Mouse (Mus musculus): ENCODE results near the gene Pcyt2.

Gene Pcyt2

DNA sequence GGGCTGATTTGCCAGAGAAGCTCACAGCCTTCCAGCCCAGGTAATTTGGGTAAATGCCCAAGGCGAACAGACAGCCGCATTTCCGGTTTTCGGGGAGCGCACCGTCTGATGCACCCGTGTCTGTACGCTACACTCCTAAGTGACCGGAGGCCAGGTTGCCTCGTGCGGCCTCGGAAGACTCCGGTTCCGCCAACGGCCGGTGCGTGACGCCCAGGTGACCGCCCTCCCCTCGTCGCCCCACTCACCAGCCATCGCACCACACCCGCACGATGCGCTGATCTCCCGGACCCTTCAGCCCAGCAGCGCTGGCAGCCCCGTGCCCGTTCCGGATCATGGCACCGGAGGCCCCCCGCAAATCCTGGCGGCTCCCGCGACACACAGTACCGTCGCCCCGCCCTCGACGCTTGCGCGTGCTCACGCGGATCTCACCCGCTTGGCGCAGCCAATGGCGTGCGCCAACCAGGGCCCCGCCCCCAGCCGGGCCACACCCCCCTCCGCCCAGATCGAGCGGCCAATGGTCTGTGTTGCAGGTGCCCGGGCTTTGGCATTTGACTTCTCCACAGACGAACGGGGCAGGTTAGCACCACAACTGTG lies at the start of gene Pcyt2:
Pcyt2 (minus strand) TSS at position 418 of the 594 bp plus-strand sequence.
- peak; percentile 95 to 98 for DNase-seq

DNA sequence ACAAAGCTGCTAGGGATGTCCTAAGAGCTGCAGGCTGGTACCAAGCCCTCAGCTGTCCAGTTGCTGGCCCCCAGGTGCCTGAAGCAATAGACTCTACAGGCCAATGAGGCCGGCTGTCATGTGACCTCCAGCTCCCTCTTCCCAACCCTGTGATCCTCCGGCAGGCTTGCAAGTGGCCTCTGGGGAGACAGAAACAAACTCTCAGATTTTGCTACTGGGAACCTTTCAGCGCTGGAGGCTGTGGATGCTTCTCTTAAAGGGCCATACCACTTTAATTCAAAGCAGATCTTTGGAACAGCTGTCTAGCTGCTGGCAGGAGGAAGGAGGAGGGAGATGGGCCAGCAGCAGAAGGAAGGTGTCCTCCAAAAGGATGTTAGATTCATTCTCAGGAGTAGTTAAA lies 48.9 kb upstream of the Pcyt2 start:
- DNase-seq = no peak

DNA sequence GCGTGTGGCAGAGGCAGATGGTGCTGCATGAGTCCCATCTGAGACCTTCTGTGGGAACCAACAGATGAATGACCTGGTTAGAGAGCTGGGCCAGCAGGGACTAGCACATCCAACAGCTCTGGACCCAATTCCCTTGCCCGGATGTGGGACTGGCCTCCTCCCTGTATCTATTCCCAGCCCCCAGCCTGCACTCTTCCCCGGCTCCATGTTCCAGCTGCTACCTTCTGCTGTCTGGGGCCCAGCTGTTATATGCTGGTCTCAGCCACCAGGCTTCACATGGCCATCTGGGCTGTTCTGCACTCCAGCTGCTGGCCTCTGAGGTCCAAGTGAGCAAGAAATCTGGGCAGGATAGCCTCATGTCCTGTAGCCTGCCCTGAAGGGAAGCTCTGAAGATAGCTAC lies 47.7 kb upstream of the Pcyt2 start:
- DNase-seq = no peak

DNA sequence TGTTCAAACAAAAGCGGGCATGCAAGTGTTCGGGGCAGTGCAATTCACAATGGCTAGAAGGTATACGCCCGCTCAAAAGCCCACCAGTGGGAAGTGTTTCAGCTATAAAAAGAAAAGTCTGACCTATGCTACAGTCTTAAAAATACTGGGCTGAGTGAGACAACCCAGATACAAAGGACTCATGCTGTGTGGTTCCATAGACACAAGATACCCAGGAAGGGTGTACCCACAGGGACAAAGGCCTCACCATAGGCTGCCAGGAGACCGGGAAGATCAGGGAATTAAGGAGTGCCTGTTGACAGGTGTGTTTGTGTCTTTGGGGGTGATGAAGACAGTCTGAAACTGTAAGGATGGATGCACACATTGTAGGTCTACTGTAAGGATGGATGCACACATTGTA lies 46.0 kb upstream of the Pcyt2 start:
- no peak for DNase-seq

GRCm38 (mm10) chr11:120662759-120663158 lies 45.0 kb upstream of the Pcyt2 start:
- DNase-seq = no peak

DNA sequence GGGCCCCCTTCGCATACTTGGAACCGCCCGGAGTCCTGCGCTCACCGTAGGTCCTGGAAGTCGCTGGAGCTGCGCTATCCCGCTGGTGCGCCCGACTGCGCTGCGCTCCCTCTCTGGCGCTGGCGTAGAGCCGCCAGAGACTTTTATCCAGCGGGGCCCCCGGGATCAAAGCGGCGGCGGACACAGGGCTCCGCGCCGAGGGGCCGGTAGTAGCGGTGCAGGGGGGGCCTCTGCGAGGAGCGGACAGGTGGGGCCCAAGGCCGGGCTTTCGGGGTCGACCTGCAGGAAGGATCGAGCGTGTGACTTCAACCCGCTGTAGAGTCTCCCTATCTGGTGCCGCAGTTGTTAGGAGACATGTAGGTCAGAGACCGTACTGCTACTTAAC lies 43.3 kb upstream of the Pcyt2 start, which contains the start of gene Notum:
Notum (minus strand) TSS at position 100 of the 385 bp plus-strand sequence.
- DNase-seq = no peak

DNA sequence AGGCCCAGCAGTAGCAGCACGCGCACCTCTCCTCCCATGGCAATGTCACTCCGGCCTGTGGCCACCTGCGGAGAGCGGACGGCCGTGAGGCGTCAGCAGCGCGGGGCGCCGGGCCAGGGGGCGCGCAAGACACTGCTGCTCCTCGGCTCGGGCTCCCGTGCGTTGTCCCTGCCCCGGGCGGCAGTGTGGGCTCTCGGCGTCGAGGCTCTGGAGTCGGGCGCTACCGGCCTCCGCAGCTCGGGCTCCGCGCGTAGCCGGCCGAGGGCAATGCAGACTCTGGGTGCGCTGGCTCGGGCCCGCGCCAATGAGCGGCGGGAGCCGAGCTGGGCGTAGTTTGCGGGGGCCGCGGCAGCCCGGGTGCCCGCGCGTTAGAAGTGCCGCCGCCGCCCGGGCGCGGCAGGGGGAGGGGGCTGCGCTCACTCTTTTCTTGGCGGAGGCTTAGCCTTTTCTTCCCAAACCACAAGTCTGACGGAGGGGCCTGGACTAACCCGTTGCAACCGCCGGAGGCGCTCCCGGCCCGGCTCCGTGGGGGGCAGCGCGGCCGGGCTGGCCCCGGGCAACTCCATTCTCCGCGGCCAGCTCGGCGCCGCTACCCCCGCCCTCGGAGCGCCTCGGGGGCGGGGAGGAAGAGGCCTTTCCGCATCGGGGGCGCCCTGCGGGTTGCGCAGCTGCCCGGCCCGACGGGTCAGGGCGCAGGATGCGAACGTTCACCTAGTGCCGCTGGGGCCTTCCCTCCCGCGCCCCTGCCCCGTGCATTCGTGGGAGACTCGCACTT lies 42.8 kb upstream of the Pcyt2 start:
- DNase-seq = peak; percentile 50 to 80

DNA sequence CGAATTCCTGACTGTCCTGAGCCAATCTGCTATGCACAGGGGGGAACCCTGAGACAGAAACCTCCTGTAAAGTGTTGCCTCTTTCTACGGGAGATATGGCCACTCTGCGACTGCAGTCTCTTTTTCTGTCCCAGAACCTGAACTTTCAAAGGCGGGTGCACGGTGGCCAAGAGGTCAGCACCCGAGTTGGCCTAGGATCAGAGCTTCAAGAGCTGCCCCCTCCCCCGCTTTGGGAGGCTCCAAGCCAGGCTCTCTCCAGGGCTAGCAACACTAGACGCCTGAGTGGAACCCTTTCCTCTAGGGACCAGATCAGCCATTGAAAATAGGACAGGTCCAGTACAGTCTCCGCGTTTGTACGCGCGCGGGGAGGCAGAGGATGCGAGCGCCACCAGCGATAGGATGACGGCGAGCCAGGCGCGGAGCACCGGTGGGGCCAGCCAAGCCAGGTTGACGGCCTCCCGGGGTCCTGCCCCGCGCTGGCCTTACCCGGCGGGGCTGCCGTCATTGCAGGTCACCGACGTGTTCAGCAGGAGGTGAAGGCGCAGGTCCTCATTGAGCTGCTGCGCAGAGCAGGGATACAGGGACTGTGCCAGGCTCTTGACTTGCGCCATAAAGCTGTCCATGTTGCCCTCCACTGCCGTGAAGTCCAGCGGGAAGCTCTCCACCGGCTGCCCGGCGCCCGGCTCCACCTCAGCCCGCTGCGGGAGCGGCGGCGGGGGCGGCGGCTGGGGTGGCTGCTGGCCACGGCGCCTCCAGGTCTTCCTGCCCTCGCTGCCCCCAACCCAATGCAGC lies 42.0 kb upstream of the Pcyt2 start:
- peak in 1 of 2 experiments; percentile 59 for DNase-seq

GRCm38 (mm10) chr11:120658876-120659410 lies 41.2 kb upstream of the Pcyt2 start:
- DNase-seq = peak; percentile 85 to 95

DNA sequence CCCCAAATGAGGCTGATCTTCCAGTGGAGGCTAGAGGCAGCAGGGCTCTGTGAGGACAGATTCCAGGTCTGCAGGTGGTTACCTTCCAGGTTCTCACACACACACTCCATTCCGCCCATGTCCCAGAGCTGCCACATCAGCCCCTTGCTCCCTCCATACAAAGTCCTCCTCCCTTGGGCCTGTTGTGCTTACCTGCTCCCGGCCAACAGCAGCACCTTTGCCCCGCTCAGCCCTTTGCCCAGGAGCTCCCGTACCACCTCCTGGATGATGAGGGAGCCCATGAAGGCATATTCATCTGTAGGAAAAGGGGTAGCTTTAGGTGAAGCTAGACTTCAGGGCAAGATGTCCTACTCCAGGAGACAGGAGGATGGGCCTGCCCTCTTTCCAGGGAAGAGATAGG lies 39.6 kb upstream of the Pcyt2 start:
- DNase-seq = peak; percentile 75 to 76

- peak in 1 of 2 experiments; percentile 44 for DNase-seq
Measured at GRCm38 (mm10) chr11:120654741-120655140, 37.0 kb upstream of the Pcyt2 start.

DNA sequence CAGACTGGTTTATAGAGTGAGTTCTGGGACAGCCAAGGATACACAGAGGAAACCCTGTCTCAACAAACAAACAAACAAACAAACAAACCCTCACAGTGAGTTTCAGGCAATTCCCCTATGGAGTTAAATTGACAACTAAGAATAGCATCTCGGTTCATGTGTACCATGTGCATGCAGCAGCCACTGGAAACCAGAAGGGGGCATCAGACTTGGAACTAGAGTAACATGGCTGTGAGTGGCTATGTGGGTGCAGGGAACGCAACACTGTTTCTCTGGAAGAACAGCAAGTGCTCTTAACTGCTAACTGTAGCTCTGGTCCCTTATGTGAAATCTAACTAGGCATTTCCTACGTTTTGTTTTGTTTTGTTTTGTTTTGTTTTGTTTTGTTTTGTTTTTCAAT lies 34.1 kb upstream of the Pcyt2 start:
- no peak for DNase-seq

DNA sequence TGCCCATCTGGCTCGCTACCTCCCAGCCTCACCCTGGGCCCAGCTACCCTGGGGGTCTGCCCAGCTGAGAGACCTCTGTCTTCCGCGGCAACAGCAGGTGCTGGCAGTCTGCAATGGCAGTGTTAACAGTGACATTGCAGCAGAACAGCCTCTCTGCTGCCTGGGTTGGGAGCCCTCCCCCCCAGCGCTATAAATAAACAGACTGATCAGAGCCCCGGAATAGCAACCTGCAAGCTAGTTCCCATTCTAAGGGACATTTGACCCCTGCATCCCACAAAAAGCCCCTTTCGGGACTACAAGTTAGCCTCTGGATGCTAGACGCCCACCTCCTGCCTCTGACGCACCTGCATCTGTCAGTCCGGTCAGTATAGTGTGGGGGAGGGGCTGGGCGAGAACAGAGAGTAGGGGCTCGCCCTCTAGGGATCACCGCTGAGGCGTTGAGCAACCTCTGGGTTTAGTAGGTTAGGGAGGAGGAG lies 30.3 kb upstream of the Pcyt2 start, which contains the start of gene Myadml2:
Myadml2 (minus strand) TSS at position 158 of the 476 bp plus-strand sequence.
- DNase-seq = peak in 1 of 2 experiments; percentile 45

GRCm38 (mm10) chr11:120647047-120647830 lies 29.5 kb upstream of the Pcyt2 start:
- no peak for DNase-seq

DNA sequence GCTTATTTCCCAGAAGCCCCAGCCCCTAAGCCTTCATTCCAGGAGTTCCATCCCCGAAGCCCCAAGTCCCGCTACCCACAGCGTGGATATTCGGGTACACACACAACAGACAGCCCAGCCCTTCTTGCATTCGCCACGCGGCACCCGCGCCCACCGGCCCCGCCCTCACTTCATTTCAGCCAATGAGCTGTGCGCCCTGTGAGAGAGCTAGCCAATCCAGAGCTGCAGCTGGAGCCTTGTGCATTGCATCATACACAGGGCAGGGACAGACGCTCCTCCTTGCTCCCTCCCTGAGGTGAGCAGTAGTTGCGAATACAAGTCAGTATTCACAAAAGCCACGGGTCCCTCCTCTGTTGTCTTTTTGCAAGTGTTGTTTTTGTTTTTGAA lies 25.9 kb upstream of the Pcyt2 start, which contains the start of gene Pycr1:
Pycr1 (minus strand) TSS at position 169 of the 387 bp plus-strand sequence.
- DNase-seq = peak; percentile 95 to 96

DNA sequence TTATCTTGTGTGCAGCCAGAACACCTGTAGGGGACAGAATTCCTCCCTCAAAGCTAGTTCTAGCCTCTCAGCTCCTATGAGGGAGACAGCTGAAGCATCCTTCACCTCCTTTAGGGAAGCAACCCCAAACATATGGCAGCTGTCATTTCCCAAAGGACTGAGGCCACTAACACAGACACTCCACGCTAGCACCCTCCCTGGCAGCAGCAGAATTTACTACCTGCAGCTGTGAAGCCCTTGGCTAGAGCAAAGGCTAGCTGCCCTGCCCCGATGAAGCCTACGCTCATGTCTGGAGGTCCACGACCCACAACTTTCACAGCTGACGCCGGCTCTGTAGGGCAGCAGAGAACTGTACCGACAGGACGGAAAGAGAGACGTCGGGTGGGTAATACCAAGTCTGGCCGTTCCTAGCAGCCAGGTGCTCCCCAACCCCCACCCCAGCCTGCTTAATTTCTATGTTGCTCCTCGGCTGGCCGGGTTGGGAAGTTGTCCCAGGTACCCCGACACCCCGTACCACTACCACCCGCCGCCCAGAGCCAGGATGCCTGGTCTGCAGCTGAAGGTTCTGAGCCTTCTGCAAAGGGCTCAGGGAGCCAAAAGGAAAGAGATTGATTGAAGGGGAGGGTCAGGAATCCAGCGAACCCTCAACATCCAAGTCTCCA lies 25.3 kb upstream of the Pcyt2 start:
- DNase-seq = peak in 1 of 2 experiments; percentile 26

GRCm38 (mm10) chr11:120641869-120642268 lies 24.1 kb upstream of the Pcyt2 start:
- DNase-seq = no peak

DNA sequence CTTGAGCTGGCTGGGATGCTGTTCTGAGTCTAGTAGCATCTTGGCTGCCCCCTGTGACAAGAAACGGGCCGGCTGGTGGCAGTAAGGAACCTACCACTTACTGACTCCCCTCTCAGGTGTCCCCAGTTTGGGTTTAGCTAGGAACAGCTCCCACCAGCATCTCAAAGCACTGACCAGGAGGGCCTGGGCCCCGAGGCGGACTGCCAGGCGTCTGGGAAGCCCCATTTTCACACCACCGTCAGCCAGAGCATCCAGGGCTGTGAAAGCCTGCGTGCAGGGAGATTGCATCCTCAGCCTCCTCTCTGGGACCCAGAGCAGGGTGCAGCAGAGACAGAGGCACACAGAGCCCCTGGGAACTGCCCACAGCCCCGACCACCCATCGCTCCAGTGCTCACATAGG lies 23.5 kb upstream of the Pcyt2 start:
- DNase-seq = no peak

DNA sequence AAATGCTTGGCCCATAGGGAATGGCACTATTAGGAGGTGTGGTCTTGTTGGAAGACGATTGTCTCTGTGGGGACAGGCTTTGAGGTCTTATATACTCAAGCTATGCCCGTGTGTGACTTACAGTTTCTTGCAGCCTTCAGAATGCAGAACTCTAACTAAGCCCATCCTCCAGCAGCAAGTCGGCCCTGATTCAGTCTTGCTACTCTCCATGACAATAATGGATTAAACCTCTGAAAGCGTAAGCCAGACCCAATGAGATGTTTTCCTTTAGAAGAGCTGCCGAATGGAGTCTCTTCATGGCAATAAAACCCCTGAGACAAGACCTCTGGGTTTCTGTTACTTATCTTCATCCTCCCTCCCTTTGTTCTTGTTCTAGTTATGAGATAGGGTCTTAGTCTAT lies 17.1 kb upstream of the Pcyt2 start:
- DNase-seq = no peak

DNA sequence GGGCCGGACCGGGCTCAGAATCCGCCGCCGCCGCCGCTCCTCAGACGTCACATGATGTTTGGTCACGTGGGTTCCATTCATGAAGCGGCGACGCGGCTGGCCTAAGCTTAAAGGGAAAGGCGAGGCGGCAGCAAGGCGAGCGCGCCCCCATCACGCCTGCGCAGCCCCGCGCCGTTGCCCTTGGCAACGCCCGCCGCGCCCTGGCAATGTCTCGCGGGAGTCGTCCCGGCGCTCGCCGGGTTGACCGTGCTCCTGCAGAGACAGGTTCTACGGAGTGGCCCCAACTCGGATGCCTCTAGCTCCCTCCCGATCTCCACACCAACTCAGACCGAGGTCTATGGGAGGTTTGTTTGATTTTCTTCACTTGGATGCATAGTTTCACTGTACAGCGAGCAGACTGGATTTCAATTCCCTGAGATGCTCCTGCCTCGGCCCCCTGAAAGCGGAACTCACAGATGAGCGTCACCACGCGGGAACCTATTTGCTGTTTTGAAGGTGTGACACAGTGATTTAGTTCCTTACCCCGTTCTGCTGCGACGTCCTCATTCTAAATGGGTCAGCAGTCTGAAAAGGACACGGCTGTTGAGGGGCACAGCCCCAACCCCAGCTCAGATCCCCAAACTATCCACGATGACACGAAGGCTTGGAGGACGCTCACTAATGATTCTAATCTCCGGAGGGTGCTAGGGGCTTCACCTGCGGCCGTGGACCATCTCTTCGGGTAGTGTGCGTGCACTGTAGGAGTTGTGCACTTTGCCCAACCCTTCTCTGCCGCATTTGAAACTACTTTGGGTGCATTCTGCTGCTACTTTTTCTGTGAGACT lies 16.0 kb upstream of the Pcyt2 start, which contains the start of gene Mafg:
Mafg (minus strand) TSS at position 81 of the 824 bp plus-strand sequence.
- DNase-seq = peak; percentile 96 to 97

Measured in kidney, postnatal 36 days (tissue).